Mouse (Mus musculus): Measurements from ENCODE around the gene Ptges. TPM values are rescaled to one million over a fixed set of nuclear protein-coding genes. Genes with fewer than 3 reads are reported as not detected.

Gene Ptges
- 33.3 and 40.7 TPM in 2 replicates for polyA plus RNA-seq (2015; fragmentation: Nextera tagmentation; extraction: Ambion mirVana)

GRCm38 (mm10) chr2:30929483-30930045, at the start of gene Ptges:
Ptges (minus strand) TSS chr2:30929863.

DNA sequence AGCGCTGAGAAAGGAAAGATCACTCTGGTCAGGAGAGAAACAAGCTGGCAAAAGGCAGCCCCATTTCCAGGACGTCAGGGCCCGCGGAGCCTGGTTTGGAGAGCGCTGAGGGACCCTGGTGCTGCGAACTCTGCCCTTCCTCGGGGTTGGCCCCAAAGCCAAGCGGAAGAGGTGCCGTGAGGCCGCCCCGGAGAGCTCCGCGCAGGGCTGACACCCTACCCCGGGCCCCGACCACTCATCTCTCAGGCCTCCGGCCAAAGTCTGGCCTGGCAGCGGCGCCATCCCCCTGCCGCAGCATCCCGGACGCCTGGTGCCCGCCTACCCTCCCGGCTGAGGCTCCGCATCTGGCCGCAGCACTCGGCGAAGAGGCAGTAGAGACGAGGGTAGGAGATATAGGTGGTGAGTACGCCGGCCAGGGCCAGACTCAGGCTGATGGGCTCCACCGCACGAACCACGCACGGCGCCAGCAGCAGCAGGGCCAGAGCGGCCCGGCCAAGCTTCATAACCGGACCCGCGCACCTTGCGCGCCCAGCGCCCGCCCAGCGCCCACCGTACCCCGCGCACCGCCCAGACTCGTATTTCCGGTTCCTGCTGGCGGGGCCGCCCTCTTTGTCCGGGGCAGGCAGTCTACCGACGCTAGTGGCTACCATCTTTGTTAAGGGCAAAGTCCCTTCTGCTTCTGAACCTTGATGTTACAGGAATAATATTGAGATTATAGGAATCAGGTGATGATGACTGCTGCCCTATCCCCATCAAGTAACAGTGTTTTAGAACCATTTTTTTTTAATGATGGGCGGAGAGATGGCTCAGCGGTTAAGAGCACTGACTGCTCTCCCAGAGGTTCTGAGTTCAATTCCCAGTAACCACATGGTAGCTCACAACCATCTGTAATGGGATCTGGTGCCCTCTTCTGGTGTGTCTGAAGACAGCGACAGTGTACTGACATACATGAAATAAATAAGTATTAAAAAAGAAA, 38.0 kb upstream of the Ptges start, which contains the start of gene Tor1a:
Gene Tor1a (minus strand): TSS at position 582 of the 976 bp plus-strand sequence.

DNA sequence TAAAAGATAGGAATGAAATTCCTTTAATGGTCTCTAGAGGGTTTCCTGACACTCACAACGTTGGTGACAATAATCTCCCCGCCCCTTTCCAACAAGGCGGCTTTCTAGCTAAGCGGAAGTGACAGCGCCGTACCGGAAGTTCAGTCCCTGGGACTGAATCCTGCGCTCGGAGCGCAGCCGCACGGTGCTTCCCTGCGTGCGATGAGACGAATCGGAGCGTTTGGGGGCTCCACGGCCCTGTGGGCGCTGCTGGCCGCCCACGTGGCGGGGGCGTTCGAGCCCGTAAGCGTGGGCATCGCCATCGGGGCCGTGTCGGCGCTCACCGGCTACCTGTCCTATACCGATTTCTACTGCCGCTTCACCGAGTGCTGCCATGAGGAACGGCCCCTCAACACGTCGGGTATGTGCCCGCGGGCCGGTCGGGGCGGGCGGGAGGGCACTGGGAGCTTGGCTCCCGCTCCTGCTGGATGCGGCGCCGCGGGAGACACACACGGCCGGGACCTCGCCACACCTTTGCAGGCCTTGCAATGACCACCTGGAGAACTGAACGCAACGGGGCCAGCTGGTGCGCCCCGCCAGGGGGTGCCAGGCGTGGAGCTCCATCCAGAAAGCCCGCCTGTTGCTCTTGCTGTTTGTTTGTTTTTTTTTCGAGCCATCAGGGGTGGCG, 23.3 kb upstream of the Ptges start, which contains the start of gene Tor1b:
Gene Tor1b (plus strand): TSS at position 136 of the 667 bp plus-strand sequence.

Other genes with a start within 250 kb of the Ptges start
- 0.79 and 0.87 TPM in 2 replicates for gene 1700001O22Rik, start 126.2 kb downstream of the Ptges start, polyA plus RNA-seq (2015; fragmentation: Nextera tagmentation; extraction: Ambion mirVana)
- 87.4 and 95.0 TPM in 2 replicates for gene Ntmt1, start 122.0 kb downstream of the Ptges start, polyA plus RNA-seq (2015; fragmentation: Nextera tagmentation; extraction: Ambion mirVana)
- gene Asb6, start 99.5 kb downstream of the Ptges start, polyA plus RNA-seq (2015; fragmentation: Nextera tagmentation; extraction: Ambion mirVana): 19.2 and 20.4 TPM in 2 replicates
- 5.0 and 5.5 TPM in 2 replicates for gene Prrx2, start 94.9 kb downstream of the Ptges start, polyA plus RNA-seq (2015; fragmentation: Nextera tagmentation; extraction: Ambion mirVana)
- gene Tor1b, start 23.1 kb upstream of the Ptges start, polyA plus RNA-seq (2015; fragmentation: Nextera tagmentation; extraction: Ambion mirVana): 26.5 and 29.4 TPM in 2 replicates
- 42.0 and 43.5 TPM in 2 replicates for gene Tor1a, start 38.1 kb upstream of the Ptges start, polyA plus RNA-seq (2015; fragmentation: Nextera tagmentation; extraction: Ambion mirVana)
- gene BC005624, start 52.3 kb upstream of the Ptges start, polyA plus RNA-seq (2015; fragmentation: Nextera tagmentation; extraction: Ambion mirVana): 33.1 and 34.8 TPM in 2 replicates
- 6.8 and 7.1 TPM in 2 replicates for gene Usp20, start 52.4 kb upstream of the Ptges start, polyA plus RNA-seq (2015; fragmentation: Nextera tagmentation; extraction: Ambion mirVana)
- gene Fnbp1, start 212.1 kb upstream of the Ptges start, polyA plus RNA-seq (2015; fragmentation: Nextera tagmentation; extraction: Ambion mirVana): 47.6 and 48.3 TPM in 2 replicates
- 25.7 and 27.8 TPM in 2 replicates for gene Gpr107, start 222.5 kb upstream of the Ptges start, polyA plus RNA-seq (2015; fragmentation: Nextera tagmentation; extraction: Ambion mirVana)